Mouse (Mus musculus): Measurements from ENCODE around the gene Unc13d.

The Unc13d gene

GRCm38 (mm10) chr11:116078221-116078620 is 460 bp upstream of the Unc13d start:
- in situ Hi-C loops (cut with MboI): no loop called here

GRCm38 (mm10) chr11:116076836-116077235 is 925 bp downstream of the Unc13d start:
- in situ Hi-C loops (cut with MboI): no loop called here

GRCm38 (mm10) chr11:116076266-116076540 is 1.6 kb downstream of the Unc13d start:
- in situ Hi-C loops (cut with MboI): no loop called here

GRCm38 (mm10) chr11:116075539-116076265 is 2.1 kb downstream of the Unc13d start:
- in situ Hi-C loops (cut with MboI): no loop called here

- in situ Hi-C loops (cut with MboI): no loop called here
These were observed 3.2 kb downstream of the Unc13d start for GRCm38 (mm10) chr11:116074436-116074991.

GRCm38 (mm10) chr11:116072608-116073007 is 5.2 kb downstream of the Unc13d start:
- in situ Hi-C loops (cut with MboI): no loop called here

GRCm38 (mm10) chr11:116071510-116071909 is 6.3 kb downstream of the Unc13d start:
- in situ Hi-C loops (cut with MboI): no loop called here

GRCm38 (mm10) chr11:116065345-116065744 is 12.4 kb downstream of the Unc13d start:
- in situ Hi-C loops (cut with MboI): no loop called here

GRCm38 (mm10) chr11:116064187-116064867 is 13.4 kb downstream of the Unc13d start:
- in situ Hi-C loops (cut with MboI): no loop called here

GRCm38 (mm10) chr11:116063562-116063961 is 14.2 kb downstream of the Unc13d start:
- in situ Hi-C loops (cut with MboI): no loop called here

- in situ Hi-C loops (cut with MboI): no loop called here
These were observed 15.2 kb downstream of the Unc13d start for GRCm38 (mm10) chr11:116062521-116062920.

GRCm38 (mm10) chr11:116061641-116062415 is 15.9 kb downstream of the Unc13d start:
- in situ Hi-C loops (cut with MboI): no loop called here

- in situ Hi-C loops (cut with MboI): no loop called here
These were observed 17.2 kb downstream of the Unc13d start for GRCm38 (mm10) chr11:116060596-116060995.

- in situ Hi-C loops (cut with MboI): no loop called here
These were observed 18.1 kb downstream of the Unc13d start for GRCm38 (mm10) chr11:116059691-116060025.

- in situ Hi-C loops (cut with MboI): no loop called here
These were observed 18.7 kb downstream of the Unc13d start for GRCm38 (mm10) chr11:116058868-116059690.

GRCm38 (mm10) chr11:116058022-116058614 is 19.6 kb downstream of the Unc13d start:
- in situ Hi-C loops (cut with MboI): no loop called here

GRCm38 (mm10) chr11:116057237-116057881 is 20.4 kb downstream of the Unc13d start:
- in situ Hi-C loops (cut with MboI): no loop called here

- in situ Hi-C loops (cut with MboI): no loop called here
These were observed 21.9 kb downstream of the Unc13d start for GRCm38 (mm10) chr11:116055873-116056272.

- in situ Hi-C loops (cut with MboI): no loop called here
These were observed 24.1 kb downstream of the Unc13d start for GRCm38 (mm10) chr11:116053510-116054229.

GRCm38 (mm10) chr11:116050196-116050595 is 27.6 kb downstream of the Unc13d start:
- in situ Hi-C loops (cut with MboI): no loop called here
